Mouse (Mus musculus): Measurements from ENCODE around the gene Cttnbp2nl.

The Cttnbp2nl gene

DNA sequence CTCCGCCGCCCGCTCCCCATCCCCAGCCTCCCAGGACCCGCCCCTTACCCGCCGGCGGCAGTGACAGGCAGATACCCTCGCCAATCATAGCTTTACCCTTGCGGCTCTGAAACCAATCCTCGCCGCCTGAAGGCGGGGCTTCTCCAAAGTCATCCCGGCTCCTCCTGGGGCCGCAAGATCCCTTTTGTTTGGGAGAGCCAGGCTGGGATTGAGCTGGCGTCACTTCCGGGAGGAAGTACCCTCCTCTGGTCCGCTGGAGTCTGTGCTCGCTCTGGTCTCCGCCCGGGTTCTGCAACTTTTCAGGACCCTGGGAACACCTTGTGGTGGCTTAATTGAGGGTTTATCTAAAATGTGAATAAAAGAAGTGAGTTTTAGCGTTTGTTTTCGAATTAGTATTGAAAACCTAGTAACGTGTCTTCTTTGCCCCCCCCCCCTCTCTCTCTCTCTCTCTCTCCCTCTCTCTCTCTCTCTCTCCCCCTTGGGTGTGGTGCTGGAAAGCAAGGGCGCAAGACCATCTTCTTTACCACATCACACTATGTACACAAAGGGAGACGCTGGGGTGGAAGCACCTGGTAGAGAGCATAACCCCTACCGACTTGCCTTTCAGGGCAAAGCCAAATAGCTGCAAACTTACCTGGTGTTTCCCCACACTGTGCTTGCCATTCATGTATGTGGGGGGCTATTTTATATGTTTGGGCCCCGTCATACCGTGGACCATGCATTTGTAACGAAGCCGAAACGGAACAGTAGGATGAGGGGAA lies at the start of gene Cttnbp2nl:
Gene Cttnbp2nl (minus strand): TSS at position 210 of the 761 bp plus-strand sequence.
- DNase-seq (ENCODE audit: low spot score in 2 of 2): peak; percentile 98 to 99

DNA sequence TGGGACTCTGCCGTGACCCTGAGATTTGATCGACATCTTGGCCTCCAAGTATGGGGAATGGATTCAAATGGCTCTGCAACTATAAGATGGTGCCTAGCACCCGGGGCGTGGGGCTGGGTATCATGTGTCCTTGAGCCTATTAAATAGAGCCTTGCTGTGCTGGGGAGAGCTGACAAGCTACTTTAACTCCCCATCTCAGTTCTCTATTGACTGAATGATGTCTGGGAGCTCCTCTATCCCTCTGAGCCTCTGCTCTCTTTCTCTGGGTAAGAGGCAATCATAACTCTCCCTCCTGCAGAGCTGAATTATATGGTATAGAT lies 47.3 kb upstream of the Cttnbp2nl start:
- no peak for DNase-seq (ENCODE audit: low spot score in 2 of 2)

DNA sequence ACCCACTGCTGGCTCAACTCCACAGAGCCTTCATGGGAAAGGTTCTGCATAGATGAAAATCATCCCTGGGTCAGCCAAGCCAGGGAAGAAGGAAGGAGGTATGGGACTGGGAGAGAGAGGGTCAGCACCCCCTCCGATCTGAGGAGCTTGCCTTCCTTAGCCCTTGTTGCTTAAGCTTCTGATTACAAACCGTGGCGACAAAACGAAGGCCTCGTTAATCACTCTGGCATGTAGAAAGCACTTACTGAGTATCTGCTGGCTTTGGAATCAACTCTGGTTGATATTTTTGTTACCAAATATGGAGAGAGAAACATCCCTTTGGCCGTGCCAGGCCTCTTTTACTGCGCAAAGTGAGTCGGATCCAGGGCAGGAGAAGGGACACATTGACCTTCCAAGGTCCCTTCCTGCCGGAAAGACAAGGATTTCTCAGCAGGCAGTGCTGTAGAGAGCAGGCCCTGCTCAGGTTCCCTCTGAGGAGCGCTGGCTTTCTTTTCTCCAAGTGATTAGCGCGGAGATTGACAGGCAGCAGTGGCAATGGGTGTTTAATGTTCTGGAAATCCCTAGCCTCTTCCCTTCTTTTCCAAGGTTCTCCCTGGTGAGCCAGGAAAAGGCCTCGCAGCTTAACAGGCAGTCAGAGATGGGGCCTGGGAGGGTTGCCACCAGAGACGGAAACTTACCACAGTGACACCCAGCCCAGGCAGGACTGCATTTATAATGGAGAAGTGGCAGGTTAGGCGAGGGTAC lies 46.8 kb upstream of the Cttnbp2nl start:
- DNase-seq (ENCODE audit: low spot score in 2 of 2): no peak

DNA sequence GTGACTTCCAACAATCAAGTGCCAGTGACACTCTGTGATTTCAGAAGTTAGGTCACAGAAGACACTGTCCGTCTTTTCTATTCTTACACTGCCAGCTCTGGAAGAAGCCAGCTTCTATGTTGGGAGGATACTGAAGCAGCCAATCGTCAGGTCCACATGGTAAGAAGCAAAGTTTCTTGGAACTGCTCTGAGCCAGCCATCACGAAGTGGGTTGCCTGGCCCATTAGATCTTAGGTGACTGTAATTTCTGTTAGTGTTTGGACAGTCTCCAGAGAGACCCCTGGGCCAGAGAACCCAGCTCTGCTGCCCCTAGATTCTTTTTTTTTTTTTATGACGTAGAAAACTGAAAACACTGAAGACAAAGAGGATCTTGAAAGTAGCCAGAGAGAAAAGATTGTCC lies 44.6 kb upstream of the Cttnbp2nl start:
- no peak for DNase-seq (ENCODE audit: low spot score in 2 of 2)

DNA sequence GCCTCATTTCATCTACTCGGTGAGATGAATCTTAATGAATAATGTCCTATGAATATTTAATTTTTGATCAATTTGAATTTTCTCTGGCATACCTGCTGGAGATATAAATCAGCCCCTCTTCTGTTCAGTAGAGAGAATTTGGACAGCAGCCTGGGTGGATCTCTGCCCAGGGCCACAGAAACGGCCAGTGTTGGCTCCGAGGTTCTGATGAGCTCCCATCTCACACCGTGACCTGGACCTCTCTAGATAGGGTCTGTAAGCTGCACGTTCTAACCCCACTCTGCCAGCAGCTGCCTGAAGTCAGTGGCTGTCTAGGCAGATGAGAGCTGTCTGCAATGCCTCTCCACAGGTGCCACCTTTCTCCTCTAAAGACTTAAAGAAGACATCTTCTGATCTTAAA lies 42.1 kb upstream of the Cttnbp2nl start:
- DNase-seq (ENCODE audit: low spot score in 2 of 2): no peak

DNA sequence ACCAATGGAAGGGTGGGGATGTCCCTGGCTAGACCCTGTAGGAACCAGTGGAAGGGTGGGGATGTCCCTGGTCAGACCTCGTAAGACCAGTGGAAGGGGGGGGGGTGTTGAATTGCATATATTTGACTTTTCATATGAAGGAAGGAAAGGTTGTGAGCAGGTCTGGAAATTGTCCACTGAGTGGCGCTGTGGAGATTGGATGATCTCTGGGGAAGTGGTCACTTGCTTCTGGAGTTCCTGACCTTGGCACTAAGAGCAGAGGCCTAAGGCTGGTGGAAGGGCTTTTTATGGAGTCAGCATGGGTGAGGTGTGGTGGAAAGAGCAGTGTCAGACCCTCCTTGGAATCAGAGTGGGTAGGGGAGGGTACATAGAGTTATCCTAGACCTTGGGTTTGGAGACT lies 41.5 kb upstream of the Cttnbp2nl start:
- no peak for DNase-seq (ENCODE audit: low spot score in 2 of 2)

DNA sequence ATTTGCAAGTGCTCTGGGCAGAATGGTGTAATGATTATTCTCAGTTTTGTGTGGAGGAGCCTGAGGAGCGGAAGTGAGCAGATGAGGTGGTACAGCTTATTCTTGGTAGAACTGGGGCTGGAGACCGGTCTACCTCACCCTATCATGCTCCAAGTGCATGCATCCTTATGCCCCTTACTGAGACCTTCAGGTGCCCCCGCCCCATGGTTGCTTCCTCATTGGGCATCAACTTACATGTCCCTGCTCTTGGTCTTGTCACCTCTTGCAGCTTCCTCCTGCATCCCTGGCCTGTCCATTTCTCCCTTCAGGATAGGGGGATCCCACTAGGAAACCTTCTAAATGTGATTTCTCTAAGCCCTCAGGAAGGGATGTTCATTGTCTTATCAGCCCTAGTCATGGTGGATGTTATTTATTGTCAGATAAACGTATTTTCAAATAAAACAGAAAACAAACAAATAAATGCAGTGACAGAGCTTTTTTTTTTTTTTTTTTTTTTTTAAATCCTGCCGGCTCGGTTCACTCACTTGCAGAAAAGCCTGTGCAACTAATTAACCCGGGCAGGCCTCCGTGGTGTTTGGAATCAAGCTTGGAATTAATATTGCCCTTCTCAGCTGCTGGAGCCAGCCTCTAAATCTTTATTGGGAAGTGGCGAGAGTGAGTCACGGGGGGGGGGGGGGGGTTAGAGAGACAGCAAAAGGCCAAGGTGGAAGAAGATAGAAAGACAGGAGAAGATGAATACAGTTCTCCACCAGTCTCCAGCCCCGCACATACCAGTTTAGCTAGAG lies 40.0 kb upstream of the Cttnbp2nl start:
- no peak for DNase-seq (ENCODE audit: low spot score in 2 of 2)

DNA sequence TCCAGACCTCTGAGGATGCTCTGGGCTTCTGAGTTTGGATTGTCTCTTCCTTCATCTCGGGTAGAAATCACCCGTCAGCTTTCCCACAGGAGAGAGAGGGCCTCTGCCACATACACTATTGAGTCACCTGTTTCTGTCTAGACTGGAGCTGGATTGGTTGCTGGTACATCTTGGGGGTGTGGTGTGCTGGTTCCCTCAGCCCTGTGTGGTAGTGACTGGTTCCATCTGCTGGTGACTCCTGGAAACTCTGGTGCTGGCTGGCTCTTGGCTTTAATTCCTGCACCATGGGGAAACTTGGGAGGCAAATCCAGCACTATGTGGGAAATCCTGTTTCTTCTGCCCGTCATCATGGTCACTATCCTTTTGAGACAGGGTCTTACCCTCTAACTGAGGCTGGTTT lies 38.0 kb upstream of the Cttnbp2nl start:
- DNase-seq (ENCODE audit: low spot score in 2 of 2): peak; percentile 31 to 65

DNA sequence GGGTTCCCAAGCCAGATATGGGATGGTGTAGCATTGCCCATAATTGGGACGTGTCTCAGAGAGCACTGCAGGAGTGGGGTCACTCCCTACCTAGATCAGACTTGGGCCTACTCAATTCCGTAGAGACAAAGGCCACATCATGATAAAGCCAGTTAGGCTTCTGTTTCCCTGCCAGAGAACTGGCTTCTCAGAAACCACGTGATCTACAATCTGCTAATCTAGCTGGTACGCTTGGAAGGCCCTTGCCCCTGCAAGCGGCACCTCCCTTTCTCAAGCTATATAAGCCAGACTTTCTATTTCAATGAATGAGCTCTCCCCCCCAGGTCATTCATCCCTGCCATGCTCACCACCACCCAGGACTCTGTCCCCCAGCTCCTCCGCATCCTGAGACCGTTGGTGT lies 37.2 kb upstream of the Cttnbp2nl start:
- DNase-seq (ENCODE audit: low spot score in 2 of 2): no peak

DNA sequence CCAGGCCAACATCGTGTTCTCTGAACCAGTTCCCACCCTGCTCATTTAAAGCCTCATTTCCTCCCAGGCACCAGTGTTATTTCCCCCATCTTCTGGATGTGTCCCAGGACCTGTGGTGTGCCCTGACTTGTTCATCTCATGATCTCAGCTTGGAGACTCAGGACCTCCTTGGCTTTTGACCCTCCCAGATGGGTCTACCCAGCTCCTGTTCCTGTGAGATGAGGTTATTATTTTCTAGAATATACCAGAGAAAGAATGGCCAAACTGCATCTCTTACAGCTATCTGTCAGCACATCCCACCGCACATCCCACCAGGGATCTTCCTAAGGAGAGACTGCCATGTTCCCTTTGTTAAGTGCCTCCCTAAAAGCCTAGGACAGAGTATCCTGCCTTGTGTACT lies 35.7 kb upstream of the Cttnbp2nl start:
- DNase-seq (ENCODE audit: low spot score in 2 of 2): no peak

DNA sequence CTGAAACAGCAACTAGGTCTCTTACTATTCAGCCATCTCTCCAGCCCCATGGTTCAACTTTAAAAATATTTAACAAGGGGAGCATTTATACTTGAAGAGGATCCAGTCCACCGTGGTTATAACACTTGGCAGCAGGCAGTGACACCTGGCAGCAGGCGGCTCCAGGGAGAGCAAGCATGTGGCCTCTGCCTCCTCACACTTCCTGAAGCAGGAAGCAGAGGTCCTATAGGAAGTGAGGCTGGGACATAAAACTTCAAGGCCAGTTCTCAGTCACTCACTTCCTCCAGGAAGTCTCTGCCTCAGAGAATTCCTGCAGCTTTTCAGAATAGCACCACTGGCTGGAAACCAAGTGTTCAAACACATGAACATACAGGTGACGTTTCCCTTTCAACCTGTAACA lies 34.4 kb upstream of the Cttnbp2nl start:
- DNase-seq (ENCODE audit: low spot score in 2 of 2): no peak

DNA sequence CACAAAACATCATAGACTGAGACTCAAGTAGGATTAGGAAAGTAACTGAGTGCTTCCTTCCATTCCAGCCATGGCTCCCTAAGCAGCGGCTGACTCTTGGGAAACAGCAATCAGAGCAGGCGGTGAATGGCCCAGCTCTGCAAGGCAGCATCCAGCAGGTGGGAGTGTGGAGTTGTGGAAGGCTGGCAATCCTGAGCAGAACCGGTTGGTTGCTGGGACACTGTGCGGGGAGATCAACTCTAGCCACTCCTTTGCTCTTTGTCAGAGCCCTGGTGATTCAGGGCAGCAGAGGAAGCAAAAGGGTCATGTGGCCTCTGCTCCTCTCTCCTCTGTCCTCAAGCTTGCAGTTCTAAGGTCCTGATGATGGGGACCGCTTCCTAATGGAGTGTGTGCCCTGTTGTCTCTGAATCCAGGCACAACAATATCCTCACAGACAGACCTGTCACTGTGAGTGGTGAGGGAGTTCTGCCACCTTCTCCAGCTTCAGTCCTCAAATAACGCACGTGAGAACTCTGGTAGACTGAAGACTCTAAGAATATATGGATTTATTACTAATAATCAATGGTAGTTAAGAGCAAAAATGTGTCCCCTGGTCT lies 25.4 kb upstream of the Cttnbp2nl start:
- DNase-seq (ENCODE audit: low spot score in 2 of 2): peak; percentile 75 to 83

DNA sequence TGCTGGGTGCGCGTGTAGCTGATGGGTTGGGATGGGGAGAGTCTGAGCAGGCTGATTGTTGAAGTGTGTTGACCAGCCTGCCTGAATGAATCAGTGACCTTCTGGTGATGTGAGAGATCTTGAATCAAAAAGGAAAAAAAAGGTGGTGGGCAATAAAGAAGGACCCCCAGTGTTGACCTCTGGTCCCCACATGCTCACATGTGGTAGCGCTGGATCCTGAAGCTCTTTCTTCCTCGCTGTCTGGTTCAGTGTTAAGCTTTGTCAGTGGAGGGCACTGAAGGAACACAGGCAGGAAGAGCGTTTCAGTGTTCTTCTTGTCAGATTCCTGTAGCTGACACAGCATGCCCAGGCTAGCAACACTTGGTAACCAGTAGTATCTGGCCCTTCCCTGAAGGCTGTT lies 22.9 kb upstream of the Cttnbp2nl start:
- DNase-seq (ENCODE audit: low spot score in 2 of 2): no peak

DNA sequence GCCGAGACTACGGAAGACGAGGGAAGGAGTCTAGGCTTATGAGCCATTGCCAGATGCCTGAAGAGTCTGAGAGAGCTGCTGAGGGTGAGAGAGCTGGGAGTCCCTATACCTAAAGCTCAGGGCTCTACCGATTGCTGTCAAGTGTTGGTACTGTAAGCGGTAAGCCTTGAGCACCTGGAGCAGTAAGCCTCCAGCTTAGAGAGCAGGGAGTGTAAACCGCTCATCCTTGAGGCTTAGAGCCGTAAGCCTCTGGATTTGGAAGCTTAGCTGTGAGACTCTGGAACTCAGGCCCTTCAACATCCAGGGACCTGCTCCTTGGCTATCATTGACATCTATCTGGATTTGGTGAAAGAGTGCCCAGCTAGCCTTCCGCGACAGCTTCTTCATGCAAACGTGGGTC lies 19.6 kb upstream of the Cttnbp2nl start:
- DNase-seq (ENCODE audit: low spot score in 2 of 2): no peak

DNA sequence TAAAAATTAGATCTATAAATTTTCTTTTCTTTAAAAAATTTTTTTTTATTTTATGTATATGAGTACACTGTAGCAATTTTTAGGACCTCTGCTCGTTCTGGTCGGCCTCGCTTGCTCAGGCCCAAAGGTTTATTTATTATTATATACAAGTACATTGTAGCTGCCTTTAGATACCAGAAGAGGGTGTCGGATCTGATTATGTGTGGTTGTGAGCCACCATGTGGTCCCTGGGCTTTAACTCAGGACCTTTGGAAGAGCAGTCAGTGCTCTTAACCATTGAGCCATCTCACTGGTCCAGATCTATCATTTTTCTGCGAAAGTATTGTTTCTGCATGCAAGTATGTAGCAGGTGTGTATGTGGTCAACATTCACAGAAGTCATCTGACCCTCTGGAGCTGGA lies 18.3 kb upstream of the Cttnbp2nl start:
- no peak for DNase-seq (ENCODE audit: low spot score in 2 of 2)

DNA sequence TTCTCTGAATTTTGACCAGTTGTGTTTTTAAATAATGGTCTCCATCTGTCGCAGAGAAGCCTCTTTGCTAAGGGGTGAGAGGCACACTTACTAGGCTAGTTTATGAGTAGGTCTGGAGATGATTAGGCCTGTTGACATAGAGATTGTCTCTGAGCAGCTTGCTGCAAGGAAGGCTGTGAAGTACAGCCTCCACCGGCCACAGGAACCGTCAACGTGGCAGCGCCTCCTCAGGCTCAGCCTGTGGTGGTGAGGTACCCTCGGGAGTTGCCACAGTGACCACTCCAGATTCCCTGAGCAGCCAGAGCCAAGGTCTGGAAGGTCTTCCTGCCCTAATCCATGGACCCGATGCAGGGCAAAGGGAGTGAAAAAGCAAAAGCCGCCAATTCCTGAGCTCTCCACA lies 17.6 kb upstream of the Cttnbp2nl start:
- no peak for DNase-seq (ENCODE audit: low spot score in 2 of 2)

DNA sequence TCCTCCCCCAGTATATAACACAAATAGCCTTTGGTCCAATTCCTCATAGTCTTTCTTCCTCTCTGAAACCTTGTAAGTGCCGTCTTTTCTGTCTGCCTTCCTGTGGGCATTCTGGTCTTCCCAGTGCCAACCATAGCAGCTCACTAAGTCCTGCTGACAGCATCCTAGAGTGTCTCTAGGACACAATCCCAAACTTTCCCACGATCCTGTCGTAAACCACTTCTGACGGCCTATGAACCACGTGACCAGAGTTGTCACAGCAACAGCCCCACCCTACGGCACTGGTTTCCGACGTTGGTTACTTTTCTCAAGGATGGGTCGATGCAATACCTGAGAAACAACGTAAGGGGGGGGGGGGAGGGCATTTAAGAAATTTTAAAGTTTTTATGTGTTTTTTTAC lies 13.6 kb upstream of the Cttnbp2nl start, which contains the start of gene 4930564D02Rik:
Gene 4930564D02Rik (plus strand): TSS at position 301 of the 400 bp plus-strand sequence.
- DNase-seq (ENCODE audit: low spot score in 2 of 2): no peak

DNA sequence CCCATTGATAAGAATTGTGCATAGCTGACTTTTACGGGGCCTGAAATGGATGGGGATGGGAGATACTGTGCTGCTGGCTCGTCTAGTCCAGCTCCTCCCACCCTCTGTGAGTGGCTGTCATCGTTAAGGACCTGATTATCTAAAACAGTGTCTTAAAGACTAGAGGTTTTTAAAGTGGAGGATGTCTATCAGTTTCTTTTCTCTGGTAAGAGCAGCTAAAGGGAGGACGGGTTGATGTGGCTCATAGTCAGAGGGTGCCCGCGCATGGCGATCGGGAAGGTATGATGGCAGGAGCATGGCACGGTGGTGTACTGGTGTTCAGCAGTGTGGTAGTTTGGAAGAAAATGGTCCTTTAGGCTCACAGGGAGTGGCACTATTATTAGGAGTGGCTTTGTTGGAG lies 9.7 kb upstream of the Cttnbp2nl start:
- no peak for DNase-seq (ENCODE audit: low spot score in 2 of 2)

DNA sequence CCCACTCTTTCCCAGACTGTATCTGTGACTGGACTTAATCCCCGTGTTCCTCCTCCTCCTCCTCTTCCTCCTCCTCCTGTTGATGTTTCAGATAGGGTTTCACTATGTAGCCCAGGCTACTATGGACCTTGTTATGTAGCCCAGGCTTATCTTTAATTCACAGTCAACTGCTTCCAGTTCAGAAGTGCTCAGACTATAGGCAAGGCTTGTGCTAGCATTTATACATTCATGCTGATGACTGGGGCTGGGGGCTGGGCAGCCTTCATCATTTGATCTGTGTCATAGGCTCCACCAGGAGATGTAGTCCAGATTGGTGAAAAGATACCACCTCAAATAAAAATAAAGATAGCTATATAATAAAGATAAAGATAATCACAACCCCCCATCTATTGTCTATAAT lies 9.0 kb upstream of the Cttnbp2nl start:
- DNase-seq (ENCODE audit: low spot score in 2 of 2): no peak

DNA sequence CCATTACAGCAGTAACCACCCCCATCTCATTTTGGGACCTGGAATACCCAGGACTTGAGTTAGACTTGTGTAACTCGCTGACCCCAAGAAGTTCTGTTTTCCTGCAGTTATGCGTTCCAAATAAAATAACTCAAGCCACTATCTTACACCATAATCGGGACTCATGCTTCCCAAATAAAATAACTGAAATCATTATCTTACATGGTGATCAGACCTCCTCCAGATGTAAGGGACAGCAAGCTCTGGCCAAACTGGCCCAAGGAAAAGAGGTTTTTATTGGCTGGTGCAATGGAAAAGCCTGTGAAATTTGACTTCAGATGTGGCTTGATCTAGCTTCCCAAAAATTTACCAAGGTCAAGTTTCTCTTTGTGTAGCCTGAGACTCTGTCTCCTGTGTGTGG lies 8.6 kb upstream of the Cttnbp2nl start:
- DNase-seq (ENCODE audit: low spot score in 2 of 2): no peak

DNA sequence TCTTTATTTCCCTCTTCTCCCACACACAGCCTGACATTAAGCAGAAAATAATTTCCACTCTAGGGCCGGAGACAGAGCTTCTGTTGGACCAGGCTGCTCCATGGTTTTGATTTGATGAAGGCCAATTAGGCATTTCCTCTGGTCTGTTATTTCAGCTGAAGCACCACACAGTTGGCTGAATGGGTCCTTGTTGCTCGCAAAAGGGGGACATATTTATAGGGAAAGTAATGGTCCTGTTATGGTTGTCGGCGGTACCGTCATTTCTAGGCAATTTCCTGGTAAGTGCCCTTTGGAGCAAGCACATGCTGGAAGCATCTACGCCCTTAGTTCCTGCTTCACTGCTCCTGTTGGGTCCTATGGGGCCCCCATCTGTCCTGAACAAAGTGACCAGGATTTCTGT lies 8.0 kb upstream of the Cttnbp2nl start:
- DNase-seq (ENCODE audit: low spot score in 2 of 2): no peak

DNA sequence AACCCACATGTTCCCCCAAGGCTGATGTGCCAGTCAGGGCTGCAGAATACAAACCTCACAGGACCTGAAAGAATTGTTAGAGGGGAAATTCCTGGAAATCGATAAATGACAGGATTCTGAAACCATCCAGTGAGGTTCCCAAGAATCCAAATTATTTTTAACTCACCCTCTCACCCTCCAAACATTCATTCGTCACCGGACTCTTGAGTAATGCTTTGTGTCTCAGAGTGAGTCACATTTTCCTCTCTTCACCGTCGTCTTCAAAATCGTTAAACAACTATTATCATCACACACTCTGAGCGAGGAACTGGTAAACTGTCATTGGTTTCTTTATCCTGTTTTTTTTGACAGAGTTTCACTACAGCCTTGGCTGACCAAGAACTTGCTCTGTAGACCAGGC lies 7.0 kb upstream of the Cttnbp2nl start:
- no peak for DNase-seq (ENCODE audit: low spot score in 2 of 2)
